Comparison of ENCODE assay signal across 10 mouse cellular contexts in genomic region chr19:14588221-14589123, GRCm38 (mm10). TPM values are rescaled to one million over a fixed set of nuclear protein-coding genes. Genes with fewer than 3 reads are reported as not detected.
DNase-seq lines count a peak whose midpoint lies in the region; ATAC-seq and TF ChIP-seq lines count a peak whose summit lies in the region.
"Had no signal": no experiment of that assay in that cellular context is flagged by ENCODE, and none has a peak within 500 bp of the region (broad histone marks: within the 10 kb centered on the region; RNA-seq: fewer than 3 reads in every experiment).

No protein-coding gene starts in this region.

- TF ChIP-seq CTCF in cerebellum, adult 2 months (IDR thresholded peaks at IDR 0.05; ENCODE audit: borderline replicate concordance, insufficient read depth, low read depth, low read length), result no peak
- TF ChIP-seq CTCF in MEL (IDR thresholded peaks at IDR 0.05 in 2 of 3, conservative IDR thresholded peaks at IDR 0.05 in 1 of 3; ENCODE audit: control insufficient read depth in 1 of 3, insufficient read depth in 1 of 3, low read depth in 2 of 3, low read length in 3 of 3, poor library complexity in 1 of 3, severe bottlenecking in 1 of 3), result no peak
- TF ChIP-seq CTCF in forebrain, postnatal 0 days (IDR thresholded peaks at IDR 0.05; ENCODE audit: low read depth), result no peak

- peaks cover 2 to 10% of the 10 kb centered on the region in 2 experiments for H3K36me3 ChIP-seq in MEL (ENCODE audit: control insufficient read depth in 1 of 2, insufficient read depth in 2 of 2, low read length in 2 of 2)
- H3K36me3 ChIP-seq in forebrain, postnatal 0 days (ENCODE audit: insufficient read depth), result no peaks in the 10 kb centered on the region
- H3K36me3 ChIP-seq in limb, embryonic 12.5 days, result peaks cover 32% of the 10 kb centered on the region

- no peak for ATAC-seq in forebrain, postnatal 0 days
- ATAC-seq in limb, embryonic 12.5 days (ENCODE audit: insufficient number of reproducible peaks, insufficient read depth, low FRiP score, low TSS enrichment, low read depth), result no peak

- H3K4me3 ChIP-seq in cerebellum, adult 2 months (replicated peaks; ENCODE audit: insufficient read depth, low read depth, low read length), result no peak overlapping the region
- H3K4me3 ChIP-seq in MEL (ENCODE audit: control insufficient read depth in 1 of 2, insufficient read depth in 1 of 2, low read depth in 2 of 2, low read length in 2 of 2), result no peak overlapping the region
- H3K4me3 ChIP-seq in forebrain, postnatal 0 days (ENCODE audit: low read depth, low read length), result no peak overlapping the region
- no peak overlapping the region for H3K4me3 ChIP-seq in limb, embryonic 12.5 days (replicated peaks)
- H3K4me3 ChIP-seq: megakaryocyte, embryonic 14.5 days had no signal

- peak; percentile 29 to 47 for DNase-seq in cerebellum, postnatal 10 days
- no peak for DNase-seq in cerebellum, adult 2 months
- DNase-seq in MEL (ENCODE audit: low read depth, low spot score), result peak; percentile 54
- no peak for DNase-seq in forebrain, postnatal 0 days
- DNase-seq in c-Kit-positive CD71-positive TER-119-positive erythroid progenitor cells, embryonic 14.5 days (ENCODE audit: low spot score), result no peak
- DNase-seq in cerebellum, postnatal 25 days, result no peak
- DNase-seq in spleen, postnatal 10 days (ENCODE audit: low spot score in 2 of 2), result no peak
- DNase-seq: right cerebral cortex, adult 18-20 months had no signal

- no peak overlapping the region for H3K9ac ChIP-seq in MEL (ENCODE audit: control insufficient read depth, low read depth, low read length, poor library complexity, severe bottlenecking)
- H3K9ac ChIP-seq in forebrain, postnatal 0 days, result no peak overlapping the region
- H3K9ac ChIP-seq in limb, embryonic 12.5 days (replicated peaks), result no peak overlapping the region

- no peaks in the 10 kb centered on the region for H3K4me1 ChIP-seq in cerebellum, adult 2 months (ENCODE audit: control insufficient read depth, insufficient read depth, low read length)
- H3K4me1 ChIP-seq in MEL (ENCODE audit: control insufficient read depth in 1 of 2, insufficient read depth in 2 of 2, low read length in 2 of 2), result peaks cover 0 to 2% of the 10 kb centered on the region in 2 experiments; a peak in 2 of 4 replicates
- H3K4me1 ChIP-seq in forebrain, postnatal 0 days (ENCODE audit: insufficient read depth), result peaks cover 3% of the 10 kb centered on the region; the same call in 1 of the 2 replicates
- peaks cover 53% of the 10 kb centered on the region for H3K4me1 ChIP-seq in limb, embryonic 12.5 days (replicated peaks)

- TF ChIP-seq POLR2A in cerebellum, adult 2 months (IDR thresholded peaks at IDR 0.05; ENCODE audit: borderline replicate concordance, insufficient read depth, low read length), result no peak
- no peak for TF ChIP-seq POLR2A in MEL (IDR thresholded peaks at IDR 0.05; ENCODE audit: control insufficient read depth in 1 of 2, insufficient read depth in 1 of 2, low read depth in 1 of 2, low read length in 2 of 2, poor library complexity in 1 of 2)

- no peaks in the 10 kb centered on the region for H3K79me2 ChIP-seq in MEL (ENCODE audit: control insufficient read depth, insufficient read depth, low read length, poor library complexity)

- no peaks in the 10 kb centered on the region for H3K27me3 ChIP-seq in cerebellum, adult 2 months (ENCODE audit: control insufficient read depth, insufficient read depth, low read length)
- no peaks in the 10 kb centered on the region for H3K27me3 ChIP-seq in MEL (ENCODE audit: control insufficient read depth in 1 of 2, insufficient read depth in 2 of 2, low read length in 2 of 2)
- H3K27me3 ChIP-seq in forebrain, postnatal 0 days (ENCODE audit: insufficient read depth, low read length), result no peaks in the 10 kb centered on the region
- no peaks in the 10 kb centered on the region for H3K27me3 ChIP-seq in limb, embryonic 12.5 days
- H3K27me3 ChIP-seq: megakaryocyte, embryonic 14.5 days had no signal

- no peak for TF ChIP-seq EP300 in MEL (IDR thresholded peaks at IDR 0.05; ENCODE audit: low read depth in 1 of 2, low read length in 2 of 2)

- H3K4me2 ChIP-seq in forebrain, postnatal 0 days (ENCODE audit: low read depth), result peak overlapping the region; percentile 17
- H3K4me2 ChIP-seq in limb, embryonic 12.5 days, result no peak overlapping the region

- H3K27ac ChIP-seq in cerebellum, adult 2 months (ENCODE audit: insufficient read depth, low read length), result no peak overlapping the region
- no peak overlapping the region for H3K27ac ChIP-seq in MEL (ENCODE audit: control insufficient read depth, low read depth, low read length)
- no peak overlapping the region for H3K27ac ChIP-seq in forebrain, postnatal 0 days (ENCODE audit: low read depth, low read length)
- H3K27ac ChIP-seq in limb, embryonic 12.5 days, result 0 out of 2 replicates have a peak overlapping the region, but pooled peaks have one; percentile 26

- 73% methylated on average over 3 of the region's 3 CpGs for WGBS in cerebellum, adult 2 months
- WGBS in forebrain, postnatal 0 days, result 47% methylated on average over 3 of the region's 3 CpGs
- 17% methylated on average over 3 of the region's 3 CpGs for WGBS in limb, embryonic 12.5 days

- TF ChIP-seq RAD21 in MEL (IDR thresholded peaks at IDR 0.05; ENCODE audit: low read depth, low read length), result no peak

- H3K9me3 ChIP-seq in MEL (replicated peaks; ENCODE audit: insufficient read depth, low read length), result no peaks in the 10 kb centered on the region
- H3K9me3 ChIP-seq in forebrain, postnatal 0 days (ENCODE audit: low read length), result no peaks in the 10 kb centered on the region
- H3K9me3 ChIP-seq in limb, embryonic 12.5 days, result no peaks in the 10 kb centered on the region
- H3K9me3 ChIP-seq: megakaryocyte, embryonic 14.5 days had no signal

TF ChIP-seq in MEL, 35 proteins besides CTCF, POLR2A, EP300 and RAD21:
- peak; percentile 87 for TF ChIP-seq RCOR1 (IDR thresholded peaks at IDR 0.05; ENCODE audit: low read depth, low read length)
- no peak for TF ChIP-seq JUND (IDR thresholded peaks at IDR 0.05; ENCODE audit: low read depth, low read length)

RNA-seq across cellular contexts. Expression of gene Tle4, which starts 9.4 kb away (rescaled TPM):
- 16.1 and 16.3 TPM in 2 replicates for polyA plus RNA-seq in cerebellum, adult 2 months (2012; rRNA removed)
- 6.0 and 8.1 TPM in 2 replicates for total RNA-seq in MEL (2012; rRNA removed)
- 10 to 100 TPM; 14.0 to 42.5 TPM for polyA plus RNA-seq in MEL (2012; ENCODE audit: insufficient read depth in 1 of 2, insufficient read length in 2 of 2, low read depth in 1 of 2, low replicate concordance in 2 of 2, missing spikeins in 1 of 2)
- 70.1 and 82.7 TPM in 2 replicates for total RNA-seq in forebrain, postnatal 0 days (2014; rRNA removed)
- 22.2 and 22.9 TPM in 2 replicates for polyA plus RNA-seq in forebrain, postnatal 0 days (2015; fragmentation: Nextera tagmentation; extraction: Ambion mirVana)
- polyA plus RNA-seq in limb, embryonic 12.5 days (2016; fragmentation: Nextera tagmentation; extraction: Ambion mirVana), result 24.6 and 32.1 TPM in 2 replicates

Comparison
In these comparisons a context has a peak if more than half of its experiments do, and no peak if none do; other contexts are left out.
1. DNase-seq: peak in cerebellum, postnatal 10 days (2 of 2) and MEL (single experiment); none in cerebellum, adult 2 months (0 of 2), forebrain, postnatal 0 days (single experiment), c-Kit-positive CD71-positive TER-119-positive erythroid progenitor cells, embryonic 14.5 days (single experiment), cerebellum, postnatal 25 days (0 of 2) and spleen, postnatal 10 days (0 of 2).